Mouse (Mus musculus) limb, embryonic 14.5 days (tissue): ENCODE measurements around the gene Spata21. TPM values are rescaled to one million over a fixed set of nuclear protein-coding genes. Genes with fewer than 3 reads are reported as not detected.

ENCODE experiments used
- ATAC-seq: fragments of 200-750 bp; cut with Nextera tagmentation; 2 replicates; pipeline ENCODE4 v1.8.0; 2017; ENCODE audit warnings: low read depth, moderate number of reproducible peaks, moderate TSS enrichment; ENCODE audit not compliant: low FRiP score
- DNase-seq: peaks from one replicate; pipeline ENCODE4 v3.0.0-alpha.2; 2015; ENCODE audit warnings: low spot score
- H3K27ac ChIP-seq: fragments of 300-500 bp; sonication (generic); replicated peaks from 2 replicates; pipeline ENCODE4 v1.5.1; 2014; ENCODE audit warnings: low read depth, mild to moderate bottlenecking, low read length, moderate library complexity, mixed read lengths
- H3K27me3 ChIP-seq: fragments of 300-500 bp; sonication (generic); 2 replicates; pipeline ENCODE4 v1.6.1; 2014; ENCODE audit warnings: low read length, mixed read lengths; ENCODE audit not compliant: control insufficient read depth, insufficient read depth
- H3K36me3 ChIP-seq: fragments of 300-500 bp; sonication (generic); 2 replicates; pipeline ENCODE4 v1.6.1; 2014; ENCODE audit warnings: mild to moderate bottlenecking, low read length, moderate library complexity, mixed read lengths; ENCODE audit not compliant: control insufficient read depth, insufficient read depth
- H3K4me1 ChIP-seq: fragments of 300-500 bp; sonication (generic); 2 replicates; pipeline ENCODE4 v1.6.1; 2014; ENCODE audit warnings: antibody characterized with exemption, low read length, mixed read lengths; ENCODE audit not compliant: control insufficient read depth, insufficient read depth
- H3K4me2 ChIP-seq: fragments of 300-500 bp; sonication (generic); replicated peaks from 2 replicates; pipeline ENCODE4 v1.6.1; 2014; ENCODE audit warnings: low read depth, mild to moderate bottlenecking, low read length, moderate library complexity; ENCODE audit not compliant: severe bottlenecking
- H3K4me3 ChIP-seq: fragments of 300-500 bp; sonication (generic); replicated peaks from 2 replicates; pipeline ENCODE4 v1.5.1; 2014; ENCODE audit warnings: low read length
- H3K9ac ChIP-seq: fragments of 300-500 bp; sonication (generic); 2 replicates; pipeline ENCODE4 v1.6.1; 2014; ENCODE audit warnings: mild to moderate bottlenecking, low read depth, low read length, moderate library complexity; ENCODE audit not compliant: severe bottlenecking
- H3K9me3 ChIP-seq: fragments of 300-500 bp; sonication (generic); 2 replicates; pipeline ENCODE4 v1.6.1; 2016; ENCODE audit warnings: low read length; ENCODE audit not compliant: control insufficient read depth
- POLR2A ChIP-seq: fragments of 200-500 bp; IDR thresholded peaks from 2 replicates; pipeline ENCODE4 v1.8.0; 2012; ENCODE audit warnings: inconsistent platforms, mild to moderate bottlenecking, moderate library complexity, borderline replicate concordance; ENCODE audit not compliant: insufficient read depth, insufficient read length; ENCODE audit errors: extremely low read depth
- WGBS: fragments of 180-500 bp; shearing (Covaris S2); extraction: QIAGEN DNeasy Blood & Tissue Kit; methylation state at CpG from one replicate; pipeline ENCODE4 v1.1.7; 2014; 5-methylcytosine and 5-hydroxymethylcytosine counted together
- polyA plus RNA-seq, 2 experiments: library from polyadenylated mRNA; depleted of rRNA in 1 of 2; stranded (reverse) in 1 of 2; unstranded in 1 of 2; fragments of >200 nt; fragmentation: Nextera tagmentation in 1 of 2; extraction: Ambion mirVana in 1 of 2; gene quantifications; 2 replicates each; pipeline versions ENCODE4 v1.2.1 to v1.2.3; 2012 to 2014

Gene Spata21
- polyA plus RNA-seq, 2 experiments = 0.04 to 0.43 TPM

GRCm38 (mm10) chr4:141059616-141060425 lies 28.3 kb upstream of the Spata21 start:
- Histone ChIP-seq H3K4me3 (peak overlapping the region; percentile 73), H3K4me1 (peaks cover 13% of the 10 kb centered on the region), H3K27ac (peak overlapping the region; percentile 85), H3K9ac (peak overlapping the region; percentile 77), H3K9me3 (no peaks in the 10 kb centered on the region), H3K36me3 (peaks cover 13% of the 10 kb centered on the region), H3K27me3 (no peaks in the 10 kb centered on the region), H3K4me2 (peak overlapping the region; percentile 82)
- peak; percentile 38 for DNase-seq
- 2% methylated on average over 32 of the region's 32 CpGs for WGBS
- no peak for ATAC-seq
- no peak for TF ChIP-seq POLR2A

DNA sequence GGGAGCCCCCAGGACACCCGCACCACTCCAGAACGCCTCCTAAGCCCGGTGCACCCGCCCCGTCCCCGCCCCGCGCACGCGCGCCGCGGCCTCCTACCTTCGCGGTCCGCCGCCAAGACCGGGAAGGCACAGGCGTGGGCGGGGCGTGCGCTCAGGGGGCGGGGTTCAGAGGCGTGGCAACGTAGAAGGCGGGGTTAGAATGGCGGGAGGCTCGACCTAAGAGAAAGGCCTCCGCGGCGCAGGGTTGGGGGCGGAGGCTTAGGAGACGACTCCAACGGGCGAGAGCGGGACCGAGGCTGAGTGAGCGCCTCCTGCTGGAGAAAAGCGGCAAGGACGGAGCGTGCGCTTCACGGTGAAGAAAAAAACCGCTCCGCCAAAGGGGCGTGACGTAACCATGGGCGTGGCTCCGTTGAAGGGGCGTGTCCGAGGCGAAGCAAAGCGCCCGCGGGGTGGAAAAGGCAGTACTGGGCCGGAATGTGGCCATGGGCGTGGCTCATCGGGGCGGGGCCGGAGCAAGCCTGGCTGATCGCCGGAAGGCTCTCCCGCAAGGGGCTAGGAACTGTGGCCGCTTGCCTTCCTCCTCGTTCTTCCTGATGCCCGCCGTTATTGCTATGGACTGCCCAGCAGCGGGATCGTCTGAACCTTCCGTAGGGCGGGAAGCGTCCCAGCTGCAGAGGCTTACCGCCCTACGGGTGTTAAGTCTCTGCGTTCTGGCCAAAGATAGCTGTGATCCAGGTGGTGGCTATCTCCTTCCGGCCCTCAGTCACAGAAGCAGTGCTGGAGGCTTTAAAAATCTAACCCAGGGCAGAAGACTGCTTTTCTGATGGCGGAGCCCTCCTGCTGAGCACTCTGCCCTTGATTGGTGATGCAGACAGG lies 27.5 kb upstream of the Spata21 start, which contains the start of gene Crocc:
Gene Crocc, minus strand, starts transcription at position 125 of the 876 bp plus-strand sequence.
- H3K36me3 ChIP-seq = peaks cover 17% of the 10 kb centered on the region
- under 1% methylated on average over 66 of the region's 77 CpGs for WGBS
- peak within 1 kb of the TSS; percentile 77 for H3K9ac ChIP-seq
- peak; percentile 96 for ATAC-seq
- no peaks in the 10 kb centered on the region for H3K9me3 ChIP-seq
- peak within 1 kb of the TSS; percentile 73 for H3K4me3 ChIP-seq
- H3K27ac ChIP-seq = peak within 1 kb of the TSS; percentile 85
- peaks cover 13% of the 10 kb centered on the region for H3K4me1 ChIP-seq
- DNase-seq = peak; percentile 99
- peak; percentile 91; the same call in 1 of the 2 replicates for TF ChIP-seq POLR2A
- H3K4me2 ChIP-seq = peak within 1 kb of the TSS; percentile 82
- no peaks in the 10 kb centered on the region for H3K27me3 ChIP-seq

DNA sequence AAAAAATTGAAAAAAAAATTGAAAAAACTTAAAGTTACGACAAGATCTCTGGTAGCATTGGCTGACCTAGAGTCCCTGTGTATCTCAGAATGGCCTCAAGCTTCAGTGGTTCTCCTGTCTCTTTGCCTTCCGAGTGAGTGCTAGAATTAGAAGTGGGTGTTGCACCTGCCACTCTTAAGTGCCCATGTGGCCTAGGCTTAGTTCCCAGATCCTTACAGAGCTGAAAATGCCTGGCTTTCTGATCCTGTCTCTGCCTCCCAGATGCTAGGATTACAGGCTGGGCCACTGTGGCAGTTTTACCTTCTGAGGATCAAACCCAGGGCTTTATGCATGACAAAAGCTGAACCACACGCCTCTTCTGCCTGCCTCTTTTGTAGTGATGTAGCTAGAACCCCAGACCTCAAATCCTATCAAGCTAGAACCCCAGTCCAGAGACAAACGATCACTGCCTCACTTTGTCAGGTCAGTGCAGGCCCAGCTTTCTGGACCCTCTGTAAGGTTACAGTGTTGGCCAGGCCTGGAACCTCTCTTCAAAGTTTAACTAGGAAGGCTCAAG lies 24.0 kb upstream of the Spata21 start:
- H3K4me1 ChIP-seq = peaks cover 9% of the 10 kb centered on the region
- H3K9ac ChIP-seq = no peak overlapping the region
- no peak overlapping the region for H3K4me3 ChIP-seq
- no peaks in the 10 kb centered on the region for H3K27me3 ChIP-seq
- peaks cover 38% of the 10 kb centered on the region for H3K36me3 ChIP-seq
- no peak overlapping the region for H3K27ac ChIP-seq
- ATAC-seq = no peak
- DNase-seq = no peak
- H3K9me3 ChIP-seq = no peaks in the 10 kb centered on the region
- no peak overlapping the region for H3K4me2 ChIP-seq
- no peak for TF ChIP-seq POLR2A
- WGBS = 97% methylated on average over 4 of the region's 4 CpGs

GRCm38 (mm10) chr4:141065123-141065522 lies 23.0 kb upstream of the Spata21 start:
- TF ChIP-seq POLR2A = no peak

More at GRCm38 (mm10) chr4:141065123-141065522, 23.0 kb upstream of the Spata21 start:
- 5% methylated on average over 8 of the region's 8 CpGs for WGBS
- H3K4me1 ChIP-seq = peaks cover 4% of the 10 kb centered on the region; the same call in 1 of the 2 replicates
- H3K9ac ChIP-seq = no peak overlapping the region
- DNase-seq (peak; percentile 88), ATAC-seq (0 out of 2 replicates have a peak, but pooled peaks have one; percentile 6)
- H3K36me3 ChIP-seq = peaks cover 46% of the 10 kb centered on the region
- no peak overlapping the region for H3K4me2 ChIP-seq
- H3K9me3 ChIP-seq = no peaks in the 10 kb centered on the region
- no peak overlapping the region for H3K27ac ChIP-seq
- H3K4me3 ChIP-seq = no peak overlapping the region
- H3K27me3 ChIP-seq = no peaks in the 10 kb centered on the region
